Mouse (Mus musculus) fibroblast of lung, adult 2 months (primary cell): ENCODE measurements around the gene Zfp65.
"Not testable (repeated sequence)": the region's sequence is repeated elsewhere in the genome, so short reads cannot be mapped to it uniquely, and the experiment has no call there.

Source experiments
- DNase-seq: peaks from one replicate; pipeline ENCODE4 v3.0.0-alpha.2; 2011; ENCODE audit warnings: low read depth

Gene Zfp65

GRCm38 (mm10) chr13:67728641-67729318 is at the start of gene Zfp65:
TSS of gene Zfp65 (minus strand) at chr13:67729173.
- DNase-seq, result peak; percentile 44

DNA sequence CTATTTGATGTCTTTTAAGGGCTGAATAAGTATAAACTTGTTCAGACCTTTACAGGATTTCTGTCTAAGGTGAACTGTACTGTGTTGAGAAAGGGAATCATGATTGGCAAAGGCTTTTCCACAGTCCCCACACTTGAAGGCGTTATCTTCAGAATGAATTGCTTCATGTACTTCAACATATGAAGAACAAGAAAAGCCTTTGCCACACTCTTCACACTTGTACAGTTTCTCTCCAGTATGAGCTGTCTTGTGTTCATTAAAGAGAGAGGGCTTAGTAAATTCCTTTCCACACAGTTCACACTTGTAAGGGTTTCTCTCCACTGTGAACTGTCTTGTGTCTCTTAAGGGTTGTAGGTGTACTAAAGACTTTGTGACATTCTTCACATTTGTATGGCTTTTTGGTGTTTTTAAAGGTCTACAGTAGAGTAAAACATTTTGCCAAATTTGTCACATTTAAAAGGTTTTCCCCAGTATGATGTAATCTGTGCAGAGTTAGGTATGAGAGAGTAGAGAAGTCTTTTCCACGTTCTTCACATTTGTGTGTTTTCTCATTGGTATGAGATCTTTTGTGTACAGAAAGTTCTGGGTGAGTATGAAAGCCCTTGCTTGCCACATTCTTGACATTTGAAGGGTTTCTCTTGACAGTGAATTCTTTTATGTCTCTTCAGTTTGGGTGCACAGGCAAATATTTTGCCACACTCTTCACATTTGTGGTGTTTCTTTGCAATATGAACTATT is 34.2 kb upstream of the Zfp65 start:
- DNase-seq, result no peak

DNA sequence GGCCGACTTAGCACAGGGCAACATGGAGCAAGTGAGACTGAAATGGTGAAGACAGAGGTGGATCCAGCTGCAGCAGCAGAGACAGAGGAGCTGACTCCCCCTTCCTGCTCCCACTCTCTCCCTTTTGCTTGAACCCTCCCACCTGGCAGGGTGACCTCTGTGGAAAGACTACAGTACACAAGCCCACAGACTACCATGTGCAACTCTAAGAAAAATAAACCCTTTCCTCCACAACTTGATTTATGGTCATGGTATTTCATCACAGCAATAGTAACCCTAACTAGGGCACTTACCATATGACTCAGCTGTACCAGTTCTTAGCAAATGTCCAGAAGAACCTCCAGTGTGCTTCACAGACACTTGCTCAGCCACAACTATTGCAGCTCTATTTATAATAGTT is 31.0 kb upstream of the Zfp65 start:
- DNase-seq, result no peak

DNA sequence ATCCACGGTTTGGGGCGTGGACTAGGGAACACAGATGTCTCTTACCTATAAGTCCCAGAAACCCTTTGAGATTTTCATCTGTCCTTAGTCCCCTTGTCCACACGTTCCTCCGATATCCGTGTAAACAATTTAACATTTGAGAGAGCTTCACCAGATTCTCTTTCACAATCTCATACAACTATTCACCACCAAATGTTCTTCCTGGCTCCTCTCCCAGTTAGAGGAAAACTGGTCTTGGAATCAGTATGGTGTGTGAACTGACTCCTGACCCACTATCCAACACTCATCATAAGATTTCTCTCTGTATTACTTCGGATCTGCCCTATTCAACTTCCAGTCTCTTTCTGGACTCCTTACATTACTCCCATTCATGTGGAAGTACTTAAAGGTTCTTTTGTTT is 26.8 kb upstream of the Zfp65 start:
- no peak for DNase-seq

GRCm38 (mm10) chr13:67754333-67755306 is 25.6 kb upstream of the Zfp65 start, which contains the start of gene Zfp85:
TSS of gene Zfp85 (minus strand) at chr13:67755228.
- DNase-seq, result peak; percentile 54

GRCm38 (mm10) chr13:67743896-67744295 is 14.9 kb upstream of the Zfp65 start:
- no peak for DNase-seq

GRCm38 (mm10) chr13:67742941-67743340 is 14.0 kb upstream of the Zfp65 start:
- no peak for DNase-seq

- DNase-seq, result not testable (repeated sequence)
These were observed 5.4 kb upstream of the Zfp65 start for GRCm38 (mm10) chr13:67734391-67734790.

DNA sequence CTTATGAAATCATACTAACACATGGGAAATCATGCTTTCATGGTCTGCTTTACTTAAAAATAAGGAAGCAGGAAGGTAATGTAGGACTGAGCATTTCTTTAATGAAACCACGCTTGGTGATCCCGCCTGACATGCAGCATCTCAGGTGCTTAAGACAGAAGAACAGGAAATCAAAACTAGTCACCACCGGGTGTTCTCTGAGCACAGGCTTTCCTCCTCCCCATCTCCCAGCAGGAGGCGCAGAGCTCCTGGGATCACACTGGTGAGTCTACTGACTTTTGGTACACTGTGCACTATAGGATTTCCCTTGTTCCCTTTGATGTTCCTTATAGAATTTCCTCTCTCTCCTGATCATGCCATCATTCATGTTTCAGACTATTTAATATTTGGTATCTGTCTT is 468 bp upstream of the Zfp65 start:
- peak; percentile 41 for DNase-seq

DNA sequence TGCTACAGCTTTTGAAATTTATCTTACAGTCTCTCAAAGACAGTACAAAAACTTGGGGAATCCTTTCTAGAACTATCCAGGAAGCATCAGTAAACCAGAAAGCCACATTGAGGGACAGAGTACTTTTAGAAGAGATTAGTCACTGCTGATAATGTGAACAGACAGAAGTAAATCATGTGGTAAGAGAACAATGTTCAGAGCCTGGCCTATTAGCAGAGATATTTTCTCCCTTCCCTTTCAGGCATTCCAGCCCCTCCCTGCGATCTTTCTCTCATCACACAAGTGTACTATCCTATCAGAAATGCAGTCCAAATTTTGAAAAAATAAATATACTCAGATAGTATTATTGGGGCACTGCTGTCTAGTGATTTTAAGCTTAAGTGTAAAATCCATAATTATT is 867 bp downstream of the Zfp65 start:
- no peak for DNase-seq

GRCm38 (mm10) chr13:67725331-67725730 is 3.6 kb downstream of the Zfp65 start:
- DNase-seq, result not testable (repeated sequence)

GRCm38 (mm10) chr13:67723848-67724479 is 5.0 kb downstream of the Zfp65 start:
- DNase-seq, result peak; percentile 71

GRCm38 (mm10) chr13:67686971-67687370 is 42.0 kb downstream of the Zfp65 start, which contains the start of gene Zfp738:
TSS of gene Zfp738 (minus strand) at chr13:67687071.
- DNase-seq, result no peak

DNA sequence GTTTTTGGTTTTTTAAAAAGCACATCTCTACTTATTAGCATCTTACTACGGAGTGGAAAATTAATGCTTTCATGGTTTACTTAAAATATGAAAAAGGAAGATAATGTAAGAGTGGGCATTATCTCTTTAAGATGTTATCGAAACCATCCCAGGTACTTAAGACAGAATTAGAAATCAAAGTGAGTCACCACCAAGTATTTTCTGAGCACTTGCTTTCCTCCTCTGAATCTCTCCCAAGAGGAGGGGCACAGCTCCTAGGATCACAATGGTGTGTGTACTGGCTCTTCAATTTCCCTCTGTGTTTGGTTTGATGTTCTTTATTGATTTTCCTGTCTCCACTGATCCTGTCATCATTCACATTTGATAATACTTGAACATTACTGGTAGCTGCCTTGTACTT is 45.1 kb downstream of the Zfp65 start:
- DNase-seq, result not testable (repeated sequence)

- DNase-seq, result peak; percentile 77
These were observed 45.8 kb downstream of the Zfp65 start for GRCm38 (mm10) chr13:67682959-67683735.

DNA sequence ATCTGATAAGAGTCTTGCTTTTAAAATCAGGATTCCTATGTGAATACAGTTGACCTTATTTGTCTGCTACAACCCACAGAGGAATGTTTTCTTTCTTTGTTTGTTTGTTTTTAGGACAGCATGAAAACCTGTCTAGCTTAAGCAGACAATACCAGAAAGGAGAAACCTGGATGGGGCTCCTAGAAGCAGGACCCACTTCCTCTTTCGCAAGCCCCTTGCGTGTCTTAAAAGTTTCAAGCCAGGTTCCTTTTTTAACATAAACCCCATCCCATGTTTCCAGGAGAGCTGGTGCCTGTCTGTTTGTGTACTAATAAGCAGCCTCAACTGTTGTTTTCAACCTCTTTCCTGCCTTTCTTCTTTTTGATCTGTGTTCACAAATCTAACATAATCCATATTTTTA is 54.1 kb downstream of the Zfp65 start:
- no peak for DNase-seq
